Mouse (Mus musculus): ENCODE measurements around the gene Slc45a2. TPM values are rescaled to one million over a fixed set of nuclear protein-coding genes. Genes with fewer than 3 reads are reported as not detected.
"Not testable (repeated sequence)": the region's sequence is repeated elsewhere in the genome, so short reads cannot be mapped to it uniquely, and the experiment has no call there.

Slc45a2 gene
- polyA plus RNA-seq, 1 experiment: not detected

GRCm38 (mm10) chr15:10960267-10960666 is 40.3 kb upstream of the Slc45a2 start:
- Histone ChIP-seq H3K9me3 (ENCODE audit: control insufficient read depth, low read length) (no peaks in the 10 kb centered on the region), H3K4me3 (replicated peaks) (no peak overlapping the region), H3K27me3 (ENCODE audit: control insufficient read depth) (no peaks in the 10 kb centered on the region), H3K4me1 (ENCODE audit: control insufficient read depth) (no peaks in the 10 kb centered on the region), H3K36me3 (ENCODE audit: control insufficient read depth) (no peaks in the 10 kb centered on the region)
- TF ChIP-seq GATA1 (IDR thresholded peaks at IDR 0.05; ENCODE audit: low read length) (no peak), TAL1 (IDR thresholded peaks at IDR 0.05; ENCODE audit: low read length) (no peak)

- Histone ChIP-seq H3K9me3 (ENCODE audit: control insufficient read depth, low read length) (no peaks in the 10 kb centered on the region), H3K4me1 (ENCODE audit: control insufficient read depth) (no peaks in the 10 kb centered on the region), H3K36me3 (ENCODE audit: control insufficient read depth) (no peaks in the 10 kb centered on the region), H3K4me3 (replicated peaks) (no peak overlapping the region), H3K27me3 (ENCODE audit: control insufficient read depth) (no peaks in the 10 kb centered on the region)
- TF ChIP-seq GATA1 (IDR thresholded peaks at IDR 0.05; ENCODE audit: low read length) (no peak), TAL1 (IDR thresholded peaks at IDR 0.05; ENCODE audit: low read length) (no peak)
These were observed 37.9 kb upstream of the Slc45a2 start for GRCm38 (mm10) chr15:10962601-10963000.

- Histone ChIP-seq H3K4me1 (ENCODE audit: control insufficient read depth) (no peaks in the 10 kb centered on the region), H3K27me3 (ENCODE audit: control insufficient read depth) (no peaks in the 10 kb centered on the region), H3K36me3 (ENCODE audit: control insufficient read depth) (no peaks in the 10 kb centered on the region), H3K4me3 (replicated peaks) (no peak overlapping the region), H3K9me3 (ENCODE audit: control insufficient read depth, low read length) (no peaks in the 10 kb centered on the region)
- TF ChIP-seq TAL1 (IDR thresholded peaks at IDR 0.05; ENCODE audit: low read length) (no peak), GATA1 (IDR thresholded peaks at IDR 0.05; ENCODE audit: low read length) (no peak)
These were observed 31.1 kb upstream of the Slc45a2 start for GRCm38 (mm10) chr15:10969439-10969838.

- no peaks in the 10 kb centered on the region for H3K9me3 ChIP-seq (ENCODE audit: control insufficient read depth, low read length)
- H3K4me3 ChIP-seq (replicated peaks): no peak overlapping the region
- TF ChIP-seq GATA1 (IDR thresholded peaks at IDR 0.05; ENCODE audit: low read length) (no peak), TAL1 (IDR thresholded peaks at IDR 0.05; ENCODE audit: low read length) (no peak)
- no peaks in the 10 kb centered on the region for H3K36me3 ChIP-seq (ENCODE audit: control insufficient read depth)
- no peaks in the 10 kb centered on the region for H3K4me1 ChIP-seq (ENCODE audit: control insufficient read depth)
- H3K27me3 ChIP-seq (ENCODE audit: control insufficient read depth): no peaks in the 10 kb centered on the region
These were observed 29.7 kb upstream of the Slc45a2 start for GRCm38 (mm10) chr15:10970777-10971176.

GRCm38 (mm10) chr15:10977151-10977550 is 23.4 kb upstream of the Slc45a2 start:
- Histone ChIP-seq H3K4me3 (replicated peaks) (no peak overlapping the region), H3K9me3 (ENCODE audit: control insufficient read depth, low read length) (no peaks in the 10 kb centered on the region), H3K4me1 (ENCODE audit: control insufficient read depth) (peaks cover 14% of the 10 kb centered on the region), H3K36me3 (ENCODE audit: control insufficient read depth) (no peaks in the 10 kb centered on the region), H3K27me3 (ENCODE audit: control insufficient read depth) (no peaks in the 10 kb centered on the region)
- no peak for TF ChIP-seq TAL1 (IDR thresholded peaks at IDR 0.05; ENCODE audit: low read length)
- no peak for TF ChIP-seq GATA1 (IDR thresholded peaks at IDR 0.05; ENCODE audit: low read length)

GRCm38 (mm10) chr15:10980712-10981111 is 19.8 kb upstream of the Slc45a2 start:
- no peak overlapping the region for H3K4me3 ChIP-seq (replicated peaks)
- no peaks in the 10 kb centered on the region; the same call in 1 of the 2 replicates for H3K36me3 ChIP-seq (ENCODE audit: control insufficient read depth)
- TF ChIP-seq TAL1 (IDR thresholded peaks at IDR 0.05; ENCODE audit: low read length): no peak
- TF ChIP-seq GATA1 (IDR thresholded peaks at IDR 0.05; ENCODE audit: low read length): no peak
- H3K4me1 ChIP-seq (ENCODE audit: control insufficient read depth): peaks cover 19% of the 10 kb centered on the region
- no peaks in the 10 kb centered on the region for H3K27me3 ChIP-seq (ENCODE audit: control insufficient read depth)
- H3K9me3 ChIP-seq (ENCODE audit: control insufficient read depth, low read length): no peaks in the 10 kb centered on the region

GRCm38 (mm10) chr15:10981377-10982063 is 19.0 kb upstream of the Slc45a2 start, which contains the start of gene Amacr:
TSS of gene Amacr (plus strand) at chr15:10981756.
- Histone ChIP-seq H3K9me3 (ENCODE audit: control insufficient read depth, low read length) (no peaks in the 10 kb centered on the region), H3K27me3 (ENCODE audit: control insufficient read depth) (no peaks in the 10 kb centered on the region), H3K36me3 (ENCODE audit: control insufficient read depth) (no peaks in the 10 kb centered on the region; the same call in 1 of the 2 replicates), H3K4me3 (replicated peaks) (peak within 1 kb of the TSS; percentile 80), H3K4me1 (ENCODE audit: control insufficient read depth) (peaks cover 19% of the 10 kb centered on the region)
- TF ChIP-seq TAL1 (IDR thresholded peaks at IDR 0.05; ENCODE audit: low read length) (no peak), GATA1 (IDR thresholded peaks at IDR 0.05; ENCODE audit: low read length) (no peak)

GRCm38 (mm10) chr15:10982064-10982435 is 18.5 kb upstream of the Slc45a2 start:
- H3K4me3 ChIP-seq (replicated peaks): peak overlapping the region; percentile 80

GRCm38 (mm10) chr15:10985756-10986155 is 14.8 kb upstream of the Slc45a2 start:
- TF ChIP-seq GATA1 (IDR thresholded peaks at IDR 0.05; ENCODE audit: low read length) (no peak), TAL1 (IDR thresholded peaks at IDR 0.05; ENCODE audit: low read length) (no peak)
- H3K4me3 ChIP-seq (replicated peaks): no peak overlapping the region
- peaks cover 18% of the 10 kb centered on the region for H3K4me1 ChIP-seq (ENCODE audit: control insufficient read depth)
- H3K36me3 ChIP-seq (ENCODE audit: control insufficient read depth): peaks cover 9% of the 10 kb centered on the region
- no peaks in the 10 kb centered on the region for H3K9me3 ChIP-seq (ENCODE audit: control insufficient read depth, low read length)
- no peaks in the 10 kb centered on the region for H3K27me3 ChIP-seq (ENCODE audit: control insufficient read depth)

More at GRCm38 (mm10) chr15:10982064-10982435, 18.5 kb upstream of the Slc45a2 start:
- peaks cover 3% of the 10 kb centered on the region for H3K36me3 ChIP-seq (ENCODE audit: control insufficient read depth)
- no peaks in the 10 kb centered on the region for H3K27me3 ChIP-seq (ENCODE audit: control insufficient read depth)
- no peaks in the 10 kb centered on the region for H3K9me3 ChIP-seq (ENCODE audit: control insufficient read depth, low read length)
- TF ChIP-seq TAL1 (IDR thresholded peaks at IDR 0.05; ENCODE audit: low read length) (no peak), GATA1 (IDR thresholded peaks at IDR 0.05; ENCODE audit: low read length) (no peak)
- H3K4me1 ChIP-seq (ENCODE audit: control insufficient read depth): peaks cover 19% of the 10 kb centered on the region

- H3K27me3 ChIP-seq (ENCODE audit: control insufficient read depth); H3K9me3 ChIP-seq (ENCODE audit: control insufficient read depth, low read length); H3K4me3 ChIP-seq (replicated peaks); H3K36me3 ChIP-seq (ENCODE audit: control insufficient read depth): not testable (repeated sequence)
- peaks cover 10% of the 10 kb centered on the region for H3K4me1 ChIP-seq (ENCODE audit: control insufficient read depth)
These were observed 14.0 kb upstream of the Slc45a2 start for GRCm38 (mm10) chr15:10986477-10986876.

Data from erythroblast, embryonic 14.5 days (primary cell).